Mouse (Mus musculus): Measurements from ENCODE around the gene Vkorc1l1.

- TF ChIP-seq POLR2A (IDR thresholded peaks at IDR 0.05; ENCODE audit: borderline replicate concordance, insufficient read depth, low read length): no peak
- no peak for TF ChIP-seq CTCF (IDR thresholded peaks at IDR 0.05; ENCODE audit: borderline replicate concordance, insufficient read depth, low read depth, low read length)
Measured at GRCm38 (mm10) chr5:130009784-130010183, 68.0 kb downstream of the Vkorc1l1 start.

Measured in cerebellum, adult 2 months (tissue).